Mouse (Mus musculus): ENCODE data around the gene Lgals3bp. TPM values are rescaled to one million over a fixed set of nuclear protein-coding genes. Genes with fewer than 3 reads are reported as not detected.

Lgals3bp gene
- polyA plus RNA-seq, 1 experiment from 2014 or later: 5.6 TPM

DNA sequence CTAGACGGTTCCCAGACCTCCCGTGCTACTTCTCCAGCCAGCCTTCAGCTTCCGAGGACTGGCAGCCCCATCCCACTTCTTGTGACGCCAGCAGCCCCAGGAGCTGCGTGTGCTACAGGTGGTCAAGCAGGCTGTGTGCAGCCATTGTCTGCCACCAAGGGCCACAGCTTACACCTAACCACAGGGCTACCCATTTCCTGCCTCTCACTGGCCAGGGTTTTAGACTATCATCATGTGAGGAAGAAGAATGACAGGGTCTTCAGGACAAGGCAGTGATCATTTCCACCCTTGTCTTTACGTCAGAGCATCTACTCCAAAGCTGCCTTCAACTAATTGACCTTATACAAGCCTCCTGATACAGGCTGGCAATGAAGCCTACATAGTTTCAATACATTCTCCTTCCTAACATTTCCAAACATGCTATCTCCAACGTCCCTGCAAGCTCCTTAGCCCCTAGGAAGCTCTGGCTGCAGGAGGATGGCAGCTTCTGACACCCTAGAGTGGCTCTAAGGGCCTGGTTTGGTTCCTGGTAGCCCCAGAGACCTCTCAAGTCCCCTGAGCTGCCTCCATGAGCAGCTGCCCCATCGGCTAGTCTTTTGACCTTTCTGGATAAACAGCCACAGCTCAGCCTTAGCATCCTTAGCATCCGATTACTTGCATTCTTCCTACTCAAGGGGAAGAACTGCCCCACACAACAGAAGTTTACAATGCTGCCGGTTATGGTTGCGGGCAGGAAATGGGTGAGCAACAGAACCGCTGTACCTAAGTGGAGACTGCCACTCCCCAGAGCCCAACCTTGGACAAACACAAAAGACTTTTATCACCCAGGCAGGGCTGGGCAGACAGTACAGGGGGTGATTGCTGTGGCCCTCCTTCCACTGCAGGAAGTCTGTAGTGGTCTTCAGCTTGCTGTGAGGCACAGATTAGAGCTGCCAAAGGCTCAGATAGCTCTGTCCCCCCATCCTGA, 7.5 kb upstream of the Lgals3bp start:
- Histone ChIP-seq H3K27me3 (no peaks in the 10 kb centered on the region), H3K9ac (no peak overlapping the region), H3K4me3 (no peak overlapping the region), H3K9me3 (no peaks in the 10 kb centered on the region), H3K4me1 (no peaks in the 10 kb centered on the region), H3K4me2 (no peak overlapping the region), H3K27ac (no peak overlapping the region), H3K36me3 (peaks cover 96% of the 10 kb centered on the region)
- WGBS: 90% methylated on average over 12 of the region's 12 CpGs
- no peak for ATAC-seq (ENCODE audit: insufficient number of reproducible peaks, insufficient read depth, low FRiP score, low TSS enrichment, low read depth)

DNA sequence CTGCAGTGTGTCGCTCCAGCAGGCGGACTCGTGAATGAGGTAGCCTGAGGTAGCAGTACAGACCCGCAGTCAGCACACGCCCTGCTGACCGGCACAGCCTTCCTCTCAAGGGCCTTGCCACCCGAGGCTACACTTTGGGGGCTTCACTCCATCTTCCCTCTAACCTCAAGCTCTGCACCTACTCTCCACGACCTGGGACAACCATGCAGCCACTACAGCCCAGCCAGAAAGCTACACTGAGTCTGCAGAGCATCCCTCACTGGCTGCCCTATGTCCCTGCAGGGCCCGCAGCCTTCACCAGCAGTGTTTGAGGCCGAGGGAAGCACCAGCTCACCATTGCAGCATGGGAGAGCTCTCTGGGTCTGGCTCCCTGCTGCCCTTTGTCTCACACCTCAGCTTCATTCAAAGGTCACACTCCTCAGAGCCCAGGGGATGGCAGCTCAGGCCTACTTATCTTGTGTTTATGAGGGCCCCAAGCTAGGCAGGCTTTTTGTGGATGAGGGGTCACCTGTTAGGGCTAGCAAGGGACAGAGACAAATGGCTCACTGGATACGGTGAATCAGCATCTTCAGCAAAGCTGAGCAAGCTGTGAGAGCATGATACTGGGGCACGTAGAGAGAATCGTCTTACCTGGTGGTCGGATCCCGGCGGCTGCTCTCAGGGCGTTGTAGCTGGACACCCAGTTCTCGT, 6.3 kb upstream of the Lgals3bp start:
- no peak overlapping the region for H3K27ac ChIP-seq
- no peak for ATAC-seq (ENCODE audit: insufficient number of reproducible peaks, insufficient read depth, low FRiP score, low TSS enrichment, low read depth)
- H3K9me3 ChIP-seq: no peaks in the 10 kb centered on the region
- H3K9ac ChIP-seq: no peak overlapping the region
- H3K27me3 ChIP-seq: no peaks in the 10 kb centered on the region
- H3K36me3 ChIP-seq: peaks cover 84% of the 10 kb centered on the region
- no peak overlapping the region for H3K4me2 ChIP-seq
- H3K4me3 ChIP-seq: no peak overlapping the region
- 84% methylated on average over 18 of the region's 18 CpGs for WGBS
- H3K4me1 ChIP-seq: no peaks in the 10 kb centered on the region

DNA sequence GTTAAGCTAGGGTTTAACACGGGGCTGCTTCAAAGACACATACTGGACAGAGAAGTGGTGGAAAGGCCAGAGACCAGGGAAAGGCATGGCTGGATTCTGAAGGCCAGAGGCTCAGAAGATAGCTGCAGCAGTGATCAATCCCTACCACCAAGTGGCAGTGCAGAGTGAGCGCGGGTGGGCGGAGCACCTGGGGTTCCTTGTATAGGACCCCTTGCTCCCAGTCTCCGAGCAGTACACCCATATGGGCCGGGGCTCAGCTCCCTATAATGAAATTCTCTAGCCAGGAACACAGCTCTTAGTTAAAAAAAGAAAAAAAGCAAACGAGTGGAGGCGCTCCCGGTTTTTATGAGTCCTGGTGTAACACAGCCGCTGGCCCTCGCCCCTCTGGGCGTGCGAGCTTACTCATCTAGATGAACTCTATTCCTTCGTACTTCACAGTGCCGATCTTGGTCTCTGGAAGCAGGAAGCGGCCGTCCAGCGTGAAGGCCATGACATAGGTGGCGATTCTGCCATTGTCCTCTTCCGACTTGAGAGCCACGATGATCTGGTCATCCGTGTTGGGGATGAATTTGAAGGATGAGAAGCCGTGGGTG, 5.5 kb upstream of the Lgals3bp start:
- no peak for ATAC-seq (ENCODE audit: insufficient number of reproducible peaks, insufficient read depth, low FRiP score, low TSS enrichment, low read depth)
- no peaks in the 10 kb centered on the region for H3K9me3 ChIP-seq
- no peak overlapping the region for H3K27ac ChIP-seq
- no peak overlapping the region for H3K4me2 ChIP-seq
- H3K27me3 ChIP-seq: no peaks in the 10 kb centered on the region
- no peak overlapping the region for H3K4me3 ChIP-seq
- H3K36me3 ChIP-seq: peaks cover 76% of the 10 kb centered on the region
- no peak overlapping the region for H3K9ac ChIP-seq
- 87% methylated on average over 23 of the region's 23 CpGs for WGBS
- no peaks in the 10 kb centered on the region for H3K4me1 ChIP-seq

DNA sequence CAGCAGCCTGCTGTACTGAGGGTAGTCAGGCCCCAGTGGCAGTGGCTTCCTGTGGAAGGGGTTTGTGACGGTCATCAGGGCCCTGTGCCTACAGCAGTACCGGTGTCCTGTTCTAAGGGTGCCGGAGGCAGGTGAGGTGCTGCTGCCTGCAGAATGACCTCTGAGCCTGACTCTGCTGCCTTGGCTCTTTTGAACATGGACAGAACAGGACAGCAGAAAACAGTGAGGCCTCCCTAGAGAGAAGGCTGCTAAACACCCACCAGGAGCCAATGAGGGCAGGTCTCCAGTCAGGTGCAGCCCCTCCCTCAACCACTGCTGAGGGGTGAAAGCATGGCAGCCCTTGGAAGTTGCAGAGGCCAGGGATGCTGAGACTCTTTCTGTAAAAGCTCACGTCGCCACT, 4.6 kb upstream of the Lgals3bp start:
- Histone ChIP-seq H3K4me3 (no peak overlapping the region), H3K27ac (peak overlapping the region; percentile 16; the same call in 1 of the 2 replicates), H3K36me3 (peaks cover 68% of the 10 kb centered on the region), H3K9ac (no peak overlapping the region), H3K4me1 (peaks cover 8% of the 10 kb centered on the region), H3K9me3 (no peaks in the 10 kb centered on the region), H3K4me2 (no peak overlapping the region), H3K27me3 (no peaks in the 10 kb centered on the region)
- no peak for ATAC-seq (ENCODE audit: insufficient number of reproducible peaks, insufficient read depth, low FRiP score, low TSS enrichment, low read depth)
- WGBS: 95% methylated on average over 5 of the region's 5 CpGs

DNA sequence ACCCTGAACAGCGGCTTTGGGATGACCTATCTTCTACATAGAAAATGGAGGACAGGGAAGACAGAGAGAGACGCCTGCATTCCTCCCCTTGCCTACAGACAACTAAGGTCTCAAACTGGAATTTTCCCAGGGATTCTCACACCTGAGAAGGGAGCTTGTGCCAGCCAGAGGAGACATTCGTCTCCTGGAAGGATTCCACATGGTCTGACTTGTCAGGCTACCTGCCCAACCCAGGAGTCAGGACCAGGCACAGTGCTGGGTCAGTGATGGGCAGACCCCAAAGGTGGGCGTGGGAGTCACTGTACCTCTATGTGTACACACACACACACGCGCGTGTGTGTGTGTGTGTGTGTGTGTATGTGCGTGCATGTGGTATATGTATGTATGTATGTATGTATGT, 3.4 kb upstream of the Lgals3bp start:
- no peaks in the 10 kb centered on the region for H3K27me3 ChIP-seq
- H3K9me3 ChIP-seq: no peaks in the 10 kb centered on the region
- no peak overlapping the region for H3K4me3 ChIP-seq
- H3K4me2 ChIP-seq: no peak overlapping the region
- H3K9ac ChIP-seq: no peak overlapping the region
- H3K27ac ChIP-seq: no peak overlapping the region
- WGBS: 96% methylated on average over 8 of the region's 8 CpGs
- peaks cover 21% of the 10 kb centered on the region for H3K4me1 ChIP-seq
- no peak for ATAC-seq (ENCODE audit: insufficient number of reproducible peaks, insufficient read depth, low FRiP score, low TSS enrichment, low read depth)
- peaks cover 56% of the 10 kb centered on the region for H3K36me3 ChIP-seq

DNA sequence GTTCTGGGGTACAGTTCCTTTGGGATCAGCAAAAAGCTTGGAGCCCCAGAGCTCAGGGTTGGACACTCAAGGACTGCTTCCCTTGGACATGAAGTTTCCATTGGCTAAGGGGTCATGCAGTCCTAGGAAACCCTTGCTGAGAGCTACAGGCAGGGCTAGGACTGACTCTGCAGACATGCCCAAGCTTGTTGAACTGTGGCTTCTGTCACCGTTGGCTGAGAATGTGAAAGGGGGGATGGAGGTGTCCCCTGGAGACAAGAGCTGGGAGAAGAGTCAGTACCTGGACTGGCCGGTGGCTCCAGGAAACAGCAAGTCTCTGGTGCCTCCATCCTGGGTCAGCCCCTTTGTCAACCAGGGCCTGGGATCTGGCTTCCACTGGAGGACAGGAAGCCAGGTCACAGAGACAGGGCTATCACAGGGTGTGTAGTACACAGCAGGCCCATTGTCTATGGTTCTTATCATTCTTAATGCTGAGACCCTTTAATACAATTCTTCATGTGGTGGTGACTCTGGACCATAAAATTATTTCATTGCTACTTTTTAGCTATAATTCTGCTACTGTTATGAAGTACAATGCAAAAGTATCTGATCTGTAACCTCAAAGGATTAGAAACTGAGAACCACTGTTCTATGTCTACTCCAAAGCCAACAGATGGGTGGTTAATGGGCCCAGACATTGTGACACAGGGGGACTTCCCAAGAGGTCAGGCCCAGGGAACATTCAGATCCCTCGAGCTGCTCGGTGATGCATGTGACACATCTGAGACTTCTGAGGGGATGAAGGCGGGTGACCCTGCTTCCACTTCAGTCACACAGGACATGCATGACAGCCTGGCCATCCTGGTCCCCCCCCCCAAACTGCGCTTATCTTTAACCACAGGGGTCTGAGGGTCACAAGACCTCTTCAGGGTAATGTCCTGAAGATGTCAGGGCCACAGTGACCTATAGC, 2.3 kb upstream of the Lgals3bp start:
- 73% methylated on average over 6 of the region's 6 CpGs for WGBS
- ATAC-seq (ENCODE audit: insufficient number of reproducible peaks, insufficient read depth, low FRiP score, low TSS enrichment, low read depth): no peak
- Histone ChIP-seq H3K4me2 (no peak overlapping the region), H3K36me3 (peaks cover 45% of the 10 kb centered on the region), H3K27ac (no peak overlapping the region), H3K9ac (no peak overlapping the region), H3K4me1 (peaks cover 23% of the 10 kb centered on the region), H3K27me3 (no peaks in the 10 kb centered on the region), H3K4me3 (no peak overlapping the region), H3K9me3 (no peaks in the 10 kb centered on the region)

DNA sequence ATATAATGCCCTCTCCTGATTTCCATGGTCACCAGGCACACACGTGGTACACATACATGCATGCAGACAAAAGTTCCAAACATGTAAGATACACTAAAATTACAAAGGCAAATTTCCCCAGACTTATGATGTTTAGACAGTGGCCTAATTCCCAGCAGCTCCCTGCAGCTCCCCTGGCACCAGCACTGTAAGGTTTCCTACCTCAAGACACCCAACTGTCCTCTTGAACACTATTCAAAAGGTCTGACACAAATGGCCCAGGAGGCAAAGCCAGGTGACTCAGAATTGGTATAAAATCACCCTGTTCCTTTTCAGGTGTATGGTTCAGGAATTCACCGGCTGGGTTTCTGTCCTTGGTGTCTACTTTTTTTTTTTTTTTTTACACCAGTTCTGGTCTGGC, 1.3 kb upstream of the Lgals3bp start:
- WGBS: 91% methylated on average over 2 of the region's 2 CpGs
- no peak overlapping the region for H3K27ac ChIP-seq

DNA sequence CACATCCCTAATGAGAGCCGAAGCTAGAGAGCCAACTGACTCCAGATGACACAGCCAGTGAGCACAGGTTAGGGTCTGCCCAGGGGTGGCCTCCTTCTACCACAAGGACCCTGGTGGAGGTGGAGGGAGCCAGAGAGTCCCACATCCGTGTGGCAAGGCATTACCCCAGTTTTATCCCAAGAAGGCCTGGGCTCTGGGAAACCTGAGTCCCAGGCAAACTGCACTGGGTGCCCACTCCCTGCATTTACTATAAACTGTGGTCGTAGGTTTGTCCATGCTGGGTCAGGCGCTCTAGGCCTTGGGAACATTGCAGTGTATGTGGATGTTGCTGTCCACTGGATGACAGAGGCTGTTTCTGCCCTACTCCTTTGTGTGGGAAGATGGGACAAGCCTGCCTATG, 697 bp downstream of the Lgals3bp start:
- WGBS: 75% methylated on average over 4 of the region's 4 CpGs
- Histone ChIP-seq H3K9me3 (no peaks in the 10 kb centered on the region), H3K4me2 (peak overlapping the region; percentile 20; the same call in 1 of the 2 replicates), H3K9ac (0 out of 2 replicates have a peak overlapping the region, but pooled peaks have one; percentile 6), H3K27me3 (no peaks in the 10 kb centered on the region), H3K36me3 (peaks cover 18% of the 10 kb centered on the region), H3K4me3 (no peak overlapping the region; the same call in 1 of the 2 replicates), H3K27ac (peak overlapping the region; percentile 77), H3K4me1 (peaks cover 26% of the 10 kb centered on the region)
- no peak for ATAC-seq (ENCODE audit: insufficient number of reproducible peaks, insufficient read depth, low FRiP score, low TSS enrichment, low read depth)

More for the DNA sequence above, 1.3 kb upstream of the Lgals3bp start:
- Histone ChIP-seq H3K4me2 (no peak overlapping the region), H3K36me3 (peaks cover 35% of the 10 kb centered on the region), H3K27me3 (no peaks in the 10 kb centered on the region), H3K9me3 (no peaks in the 10 kb centered on the region), H3K9ac (no peak overlapping the region), H3K4me3 (no peak overlapping the region), H3K4me1 (peaks cover 23% of the 10 kb centered on the region)
- ATAC-seq (ENCODE audit: insufficient number of reproducible peaks, insufficient read depth, low FRiP score, low TSS enrichment, low read depth): no peak

DNA sequence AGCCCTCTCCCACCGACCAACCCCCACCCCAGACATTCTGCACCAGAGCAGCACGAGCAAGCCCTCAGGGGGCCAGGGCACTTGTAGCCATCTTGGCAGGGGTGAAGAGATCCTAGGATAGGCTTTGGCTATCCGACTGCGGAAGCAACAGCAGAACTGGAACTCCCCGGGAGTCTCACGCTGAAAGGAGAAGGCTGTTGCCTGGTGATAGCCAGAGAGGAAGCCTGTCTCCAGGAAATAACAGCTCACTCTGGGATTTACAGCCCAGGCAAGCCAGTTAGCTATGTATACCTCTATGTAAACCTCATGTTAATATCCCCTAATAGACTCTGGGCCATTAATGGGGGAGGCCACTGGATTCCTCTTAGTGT, 1.3 kb downstream of the Lgals3bp start:
- peaks cover 26% of the 10 kb centered on the region for H3K4me1 ChIP-seq
- peak overlapping the region; percentile 77 for H3K27ac ChIP-seq
- no peak overlapping the region for H3K4me3 ChIP-seq
- no peaks in the 10 kb centered on the region for H3K9me3 ChIP-seq
- H3K4me2 ChIP-seq: peak overlapping the region; percentile 24
- ATAC-seq (ENCODE audit: insufficient number of reproducible peaks, insufficient read depth, low FRiP score, low TSS enrichment, low read depth): no peak
- H3K27me3 ChIP-seq: no peaks in the 10 kb centered on the region
- WGBS: 40% methylated on average over 6 of the region's 6 CpGs
- 0 out of 2 replicates have a peak overlapping the region, but pooled peaks have one; percentile 6 for H3K9ac ChIP-seq
- peaks cover 15% of the 10 kb centered on the region for H3K36me3 ChIP-seq

DNA sequence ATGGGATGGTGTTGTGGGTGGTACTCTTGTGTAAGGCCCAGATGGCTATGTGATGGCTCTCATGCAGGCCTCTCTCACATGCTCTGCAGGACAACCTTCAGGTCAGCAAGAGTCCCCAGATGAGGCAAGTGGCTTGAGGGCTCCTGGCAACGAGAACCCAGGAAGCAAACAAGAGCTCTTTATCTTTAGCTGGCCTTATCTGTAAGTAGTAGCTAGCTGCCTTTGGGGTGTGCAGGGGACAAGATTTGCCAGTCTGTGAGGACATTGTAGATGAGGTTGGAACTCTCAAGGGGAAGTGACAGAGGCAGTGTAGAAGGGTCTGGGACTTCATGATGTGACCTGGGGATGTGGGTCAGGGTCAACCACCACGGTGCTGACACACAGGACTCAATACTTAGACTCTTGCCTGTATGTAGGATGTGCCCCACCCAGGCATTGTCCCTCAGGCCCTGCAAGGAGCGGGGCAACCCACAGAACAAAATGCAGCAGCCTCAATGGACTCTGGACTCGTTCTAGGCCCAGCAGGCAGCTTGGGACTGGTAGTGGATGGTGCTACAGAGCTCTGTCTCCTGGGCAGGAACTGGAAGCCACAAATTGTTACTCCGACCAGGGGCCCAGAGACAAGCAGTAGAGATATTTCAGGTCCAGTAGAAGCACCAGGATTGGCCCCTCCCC, 1.9 kb downstream of the Lgals3bp start:
- H3K4me1 ChIP-seq: peaks cover 29% of the 10 kb centered on the region
- 0 out of 2 replicates have a peak overlapping the region, but pooled peaks have one; percentile 6 for H3K9ac ChIP-seq
- no peaks in the 10 kb centered on the region for H3K9me3 ChIP-seq
- ATAC-seq (ENCODE audit: insufficient number of reproducible peaks, insufficient read depth, low FRiP score, low TSS enrichment, low read depth): no peak
- H3K27me3 ChIP-seq: no peaks in the 10 kb centered on the region
- H3K27ac ChIP-seq: peak overlapping the region; percentile 77; the same call in 1 of the 2 replicates
- H3K36me3 ChIP-seq: 0 out of 2 replicates have a peak, but pooled peaks cover 9% of the 10 kb centered on the region
- H3K4me3 ChIP-seq: no peak overlapping the region
- 66% methylated on average over 5 of the region's 5 CpGs for WGBS
- H3K4me2 ChIP-seq: peak overlapping the region; percentile 24

Measured in embryonic facial prominence, embryonic 13.5 days (tissue).